Mouse (Mus musculus) ES-Bruce4 (cell line): ENCODE measurements around the gene Med23. TPM values are rescaled to one million over a fixed set of nuclear protein-coding genes. Genes with fewer than 3 reads are reported as not detected.
A peak's percentile ranks its signal among the peaks of the same experiment; 100 is the strongest.

Source experiments
- H3K27ac ChIP-seq: 2 replicates; pipeline ENCODE4 v1.5.1; 2012; ENCODE audit warnings: low read length, inconsistent platforms; ENCODE audit not compliant: insufficient read depth
- H3K27me3 ChIP-seq: 2 replicates; pipeline ENCODE4 v1.6.1; 2012; ENCODE audit warnings: mild to moderate bottlenecking, low read length, inconsistent platforms; ENCODE audit not compliant: control insufficient read depth, poor library complexity, insufficient read depth, severe bottlenecking
- H3K36me3 ChIP-seq: 2 replicates; pipeline ENCODE4 v1.6.1; 2012; ENCODE audit warnings: inconsistent platforms, mild to moderate bottlenecking, low read length, moderate library complexity; ENCODE audit not compliant: control insufficient read depth, poor library complexity, insufficient read depth, severe bottlenecking
- H3K4me1 ChIP-seq: one replicate; pipeline ENCODE4 v1.8.1; 2011; ENCODE audit warnings: low read length; ENCODE audit not compliant: control insufficient read depth, insufficient read depth
- H3K4me3 ChIP-seq: 2 replicates; pipeline ENCODE4 v1.5.1; 2011; ENCODE audit warnings: low read depth, mild to moderate bottlenecking, low read length
- H3K9ac ChIP-seq: 2 replicates; pipeline ENCODE4 v1.6.1; 2012; ENCODE audit warnings: low read depth, mild to moderate bottlenecking, inconsistent platforms; ENCODE audit not compliant: poor library complexity, severe bottlenecking
- H3K9me3 ChIP-seq: replicated peaks from 2 replicates; pipeline ENCODE4 v1.6.1; 2012; ENCODE audit warnings: mild to moderate bottlenecking, low read length, inconsistent platforms; ENCODE audit not compliant: control insufficient read depth, poor library complexity, insufficient read depth, severe bottlenecking
- CTCF ChIP-seq: IDR thresholded peaks from one replicate; pipeline ENCODE4 v1.8.1; 2011; ENCODE audit warnings: low read depth, low read length
- EP300 ChIP-seq: IDR thresholded peaks from 2 replicates; pipeline ENCODE4 v1.6.1; 2011; ENCODE audit warnings: low read depth, low read length; ENCODE audit not compliant: insufficient read depth
- POLR2A ChIP-seq: IDR thresholded peaks from one replicate; pipeline ENCODE4 v1.8.1; 2011; ENCODE audit warnings: low read length; ENCODE audit not compliant: insufficient read depth
- polyA plus RNA-seq: library from polyadenylated mRNA; stranded (reverse); fragments of >200 nt; gene quantifications from 2 replicates; pipeline ENCODE4 v1.2.4, GENCODE M21; 2011; ENCODE audit warnings: low read depth; ENCODE audit not compliant: missing spikeins, insufficient read depth, insufficient read length

Gene Med23
- polyA plus RNA-seq, 1 experiment: 43.2 TPM

- H3K36me3 ChIP-seq: peaks cover 40% of the 10 kb centered on the region
- no peak overlapping the region for H3K9ac ChIP-seq
- peaks cover 6% of the 10 kb centered on the region for H3K4me1 ChIP-seq
- H3K27ac ChIP-seq: no peak overlapping the region
- no peaks in the 10 kb centered on the region for H3K27me3 ChIP-seq
- no peaks in the 10 kb centered on the region for H3K9me3 ChIP-seq
- no peak overlapping the region for H3K4me3 ChIP-seq
- TF ChIP-seq CTCF (no peak), POLR2A (no peak), EP300 (no peak)
These were observed 45.2 kb upstream of the Med23 start for GRCm38 (mm10) chr10:24824621-24825020.

- H3K9me3 ChIP-seq: no peaks in the 10 kb centered on the region
- peaks cover 37% of the 10 kb centered on the region for H3K36me3 ChIP-seq
- peak overlapping the region; percentile 37 for H3K27ac ChIP-seq
- H3K27me3 ChIP-seq: no peaks in the 10 kb centered on the region
- H3K9ac ChIP-seq: no peak overlapping the region
- peaks cover 6% of the 10 kb centered on the region for H3K4me1 ChIP-seq
- TF ChIP-seq CTCF (no peak), POLR2A (no peak), EP300 (no peak)
- H3K4me3 ChIP-seq: no peak overlapping the region
These were observed 44.2 kb upstream of the Med23 start for GRCm38 (mm10) chr10:24825456-24826081.

- H3K9ac ChIP-seq: no peak overlapping the region
- H3K9me3 ChIP-seq: no peaks in the 10 kb centered on the region
- peak overlapping the region; percentile 37; the same call in 1 of the 2 replicates for H3K27ac ChIP-seq
- no peak overlapping the region for H3K4me3 ChIP-seq
- TF ChIP-seq POLR2A (no peak), EP300 (0 out of 2 replicates have a peak, but pooled peaks have one; percentile 14)
- peaks cover 6% of the 10 kb centered on the region for H3K4me1 ChIP-seq
- peaks cover 37% of the 10 kb centered on the region for H3K36me3 ChIP-seq
- H3K27me3 ChIP-seq: no peaks in the 10 kb centered on the region
These were observed 43.7 kb upstream of the Med23 start for GRCm38 (mm10) chr10:24826130-24826529.

- H3K27me3 ChIP-seq: no peaks in the 10 kb centered on the region
- no peak overlapping the region for H3K9ac ChIP-seq
- H3K27ac ChIP-seq: no peak overlapping the region
- H3K36me3 ChIP-seq: peaks cover 39% of the 10 kb centered on the region
- H3K4me1 ChIP-seq: peaks cover 15% of the 10 kb centered on the region
- H3K4me3 ChIP-seq: no peak overlapping the region
- TF ChIP-seq CTCF: no peak
- TF ChIP-seq EP300: no peak
- no peak for TF ChIP-seq POLR2A
- no peaks in the 10 kb centered on the region for H3K9me3 ChIP-seq
These were observed 41.6 kb upstream of the Med23 start for GRCm38 (mm10) chr10:24828136-24828535.

- H3K27ac ChIP-seq: peak overlapping the region; percentile 36
- H3K27me3 ChIP-seq: no peaks in the 10 kb centered on the region
- TF ChIP-seq EP300 (no peak), CTCF (no peak)
- no peak overlapping the region for H3K9ac ChIP-seq
- no peaks in the 10 kb centered on the region for H3K9me3 ChIP-seq
- H3K4me1 ChIP-seq: peaks cover 17% of the 10 kb centered on the region
- peaks cover 19% of the 10 kb centered on the region for H3K36me3 ChIP-seq
- H3K4me3 ChIP-seq: no peak overlapping the region
These were observed 39.3 kb upstream of the Med23 start for GRCm38 (mm10) chr10:24830448-24830847.

- H3K36me3 ChIP-seq: peaks cover 15% of the 10 kb centered on the region
- H3K4me1 ChIP-seq: peaks cover 15% of the 10 kb centered on the region
- H3K27me3 ChIP-seq: no peaks in the 10 kb centered on the region
- H3K9ac ChIP-seq: no peak overlapping the region; the same call in 1 of the 2 replicates
- H3K4me3 ChIP-seq: no peak overlapping the region
- peak overlapping the region; percentile 44; the same call in 1 of the 2 replicates for H3K27ac ChIP-seq
- H3K9me3 ChIP-seq: no peaks in the 10 kb centered on the region
- TF ChIP-seq EP300 (no peak), CTCF (no peak), POLR2A (no peak)
These were observed 38.2 kb upstream of the Med23 start for GRCm38 (mm10) chr10:24831377-24832095.
